Mouse (Mus musculus) intestine, embryonic 15.5 days (tissue): ENCODE measurements around the gene Snai3. TPM values are rescaled to one million over a fixed set of nuclear protein-coding genes. Genes with fewer than 3 reads are reported as not detected.

ENCODE experiments used
- ATAC-seq: fragments of 200-750 bp; cut with Nextera tagmentation; 2 replicates; pipeline ENCODE4 v1.8.0; 2017; ENCODE audit warnings: moderate TSS enrichment, moderate library complexity
- H3K27ac ChIP-seq: fragments of 300-500 bp; sonication (generic); 2 replicates; pipeline ENCODE4 v1.5.1; 2015; ENCODE audit warnings: mild to moderate bottlenecking, inconsistent platforms
- H3K27me3 ChIP-seq: fragments of 300-500 bp; sonication (generic); replicated peaks from 2 replicates; pipeline ENCODE4 v1.6.1; 2015; ENCODE audit warnings: inconsistent platforms
- H3K36me3 ChIP-seq: fragments of 300-500 bp; sonication (generic); 2 replicates; pipeline ENCODE4 v1.6.1; 2015; ENCODE audit warnings: inconsistent platforms
- H3K4me1 ChIP-seq: fragments of 300-500 bp; sonication (generic); replicated peaks from 2 replicates; pipeline ENCODE4 v1.6.1; 2015; ENCODE audit warnings: inconsistent platforms
- H3K4me2 ChIP-seq: fragments of 300-500 bp; sonication (generic); replicated peaks from 2 replicates; pipeline ENCODE4 v1.6.1; 2015; ENCODE audit warnings: mild to moderate bottlenecking, inconsistent platforms
- H3K4me3 ChIP-seq: fragments of 300-500 bp; sonication (generic); replicated peaks from 2 replicates; pipeline ENCODE4 v1.5.1; 2015; ENCODE audit warnings: inconsistent platforms
- H3K9ac ChIP-seq: fragments of 300-500 bp; sonication (generic); 2 replicates; pipeline ENCODE4 v1.6.1; 2015; ENCODE audit warnings: inconsistent platforms
- H3K9me3 ChIP-seq: fragments of 300-500 bp; sonication (generic); 2 replicates; pipeline ENCODE4 v1.6.1; 2016; ENCODE audit warnings: inconsistent platforms
- WGBS: fragments of 180-500 bp; shearing (Covaris S2); methylation state at CpG from one replicate; pipeline ENCODE4 v1.1.7; 2015; 5-methylcytosine and 5-hydroxymethylcytosine counted together
- polyA plus RNA-seq: library from polyadenylated mRNA; unstranded; fragments of >200 nt; fragmentation: Nextera tagmentation; extraction: Ambion mirVana; gene quantifications from 2 replicates; pipeline ENCODE4 v1.2.1, GENCODE M21; 2015

The Snai3 gene
- polyA plus RNA-seq, 1 experiment from 2014 or later, result 0.57 TPM

DNA sequence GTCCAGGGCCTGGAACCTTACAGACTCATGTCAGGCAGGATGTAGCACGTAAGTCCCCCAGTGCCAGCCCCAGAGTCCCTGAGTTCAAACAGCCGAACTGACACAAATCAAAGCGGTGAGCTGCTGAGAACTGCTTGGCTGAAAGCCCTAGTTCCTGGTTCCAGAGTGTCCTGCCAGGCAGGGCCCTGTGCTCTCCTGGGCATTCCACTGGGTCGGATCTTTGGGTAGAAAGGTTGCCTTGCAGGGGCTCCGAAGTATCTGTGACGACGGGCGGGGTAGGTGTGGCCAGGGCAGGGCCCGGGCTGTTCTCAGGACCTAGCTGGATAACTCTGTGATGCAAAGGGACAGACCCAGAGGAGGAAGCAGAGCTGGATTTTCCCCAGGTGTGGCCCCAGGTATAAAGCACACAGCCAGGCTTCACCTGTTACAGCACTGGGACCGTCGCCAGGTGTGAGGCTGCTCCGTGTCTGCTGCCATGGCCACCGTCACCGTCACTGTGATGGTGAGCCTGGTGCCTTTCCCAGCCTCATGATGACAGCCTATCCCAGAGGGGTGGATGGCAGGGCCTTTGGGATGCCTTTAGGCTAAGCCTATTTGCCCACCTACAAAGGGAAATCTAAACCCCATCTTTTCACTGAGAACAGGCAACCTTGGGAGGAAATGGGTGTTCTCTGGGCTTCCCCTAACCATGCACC lies 39.0 kb downstream of the Snai3 start, which contains the start of gene Il17c:
Gene Il17c, plus strand, starts transcription at position 645 of the 695 bp plus-strand sequence.
- ATAC-seq, result peak; percentile 89
- Histone ChIP-seq H3K4me1 (peaks cover 9% of the 10 kb centered on the region), H3K9me3 (no peaks in the 10 kb centered on the region), H3K4me3 (no peak within 1 kb of the TSS), H3K9ac (no peak within 1 kb of the TSS), H3K4me2 (0 out of 2 replicates have a peak within 1 kb of the TSS, but pooled peaks have one; percentile 19), H3K27ac (peak within 1 kb of the TSS; percentile 32; the same call in 1 of the 2 replicates), H3K36me3 (peaks cover 10% of the 10 kb centered on the region; the same call in 1 of the 2 replicates), H3K27me3 (no peaks in the 10 kb centered on the region)
- 64% methylated on average over 14 of the region's 14 CpGs for WGBS

- no peak overlapping the region for H3K4me2 ChIP-seq
- no peak overlapping the region for H3K9ac ChIP-seq
- no peaks in the 10 kb centered on the region for H3K27me3 ChIP-seq
- H3K27ac ChIP-seq, result no peak overlapping the region
- H3K36me3 ChIP-seq, result peaks cover 22% of the 10 kb centered on the region
- no peak overlapping the region for H3K4me3 ChIP-seq
- ATAC-seq, result no peak
- peaks cover 9% of the 10 kb centered on the region for H3K4me1 ChIP-seq
- no peaks in the 10 kb centered on the region for H3K9me3 ChIP-seq
- 69% methylated on average over 9 of the region's 9 CpGs for WGBS
Observed at GRCm38 (mm10) chr8:122419881-122420555, 40.5 kb downstream of the Snai3 start.

- ATAC-seq, result no peak
- Histone ChIP-seq H3K27me3 (no peaks in the 10 kb centered on the region), H3K4me1 (no peaks in the 10 kb centered on the region), H3K9me3 (no peaks in the 10 kb centered on the region), H3K4me3 (no peak overlapping the region), H3K4me2 (no peak overlapping the region), H3K36me3 (peaks cover 61% of the 10 kb centered on the region), H3K9ac (no peak overlapping the region), H3K27ac (no peak overlapping the region)
- 86% methylated on average over 6 of the region's 6 CpGs for WGBS
Observed at GRCm38 (mm10) chr8:122415554-122415953, 45.0 kb downstream of the Snai3 start.

GRCm38 (mm10) chr8:122414311-122414710 lies 46.2 kb downstream of the Snai3 start:
- WGBS, result 79% methylated on average over 9 of the region's 9 CpGs
- ATAC-seq, result no peak

DNA sequence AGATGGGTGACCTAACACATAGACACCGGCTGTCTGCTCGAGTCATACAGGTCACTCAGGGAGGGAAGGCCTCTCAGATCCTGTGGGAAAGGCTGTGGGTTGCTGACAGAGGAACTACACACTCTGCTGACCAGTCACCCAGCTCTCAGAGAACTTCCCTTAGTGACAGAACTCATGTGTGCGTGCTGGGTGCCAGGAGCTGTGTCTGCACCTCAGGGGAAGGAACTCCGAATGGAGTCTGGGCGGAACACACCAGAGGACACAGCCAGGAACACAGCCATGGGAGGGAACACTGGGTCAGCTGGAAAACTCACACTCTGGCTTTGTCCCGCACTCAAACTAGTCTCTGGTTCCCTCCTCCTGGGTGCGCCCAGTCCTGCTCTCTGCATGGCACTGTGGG lies 52.9 kb downstream of the Snai3 start:
- Histone ChIP-seq H3K4me2 (no peak overlapping the region), H3K36me3 (peaks cover 84% of the 10 kb centered on the region), H3K4me3 (no peak overlapping the region), H3K4me1 (no peaks in the 10 kb centered on the region), H3K27me3 (no peaks in the 10 kb centered on the region), H3K27ac (no peak overlapping the region), H3K9ac (no peak overlapping the region), H3K9me3 (no peaks in the 10 kb centered on the region)
- ATAC-seq, result no peak
- WGBS, result 94% methylated on average over 7 of the region's 7 CpGs

More at GRCm38 (mm10) chr8:122414311-122414710, 46.2 kb downstream of the Snai3 start:
- Histone ChIP-seq H3K9ac (no peak overlapping the region), H3K27me3 (no peaks in the 10 kb centered on the region), H3K36me3 (peaks cover 70% of the 10 kb centered on the region), H3K4me2 (no peak overlapping the region), H3K27ac (no peak overlapping the region), H3K4me3 (no peak overlapping the region), H3K9me3 (no peaks in the 10 kb centered on the region), H3K4me1 (no peaks in the 10 kb centered on the region)

DNA sequence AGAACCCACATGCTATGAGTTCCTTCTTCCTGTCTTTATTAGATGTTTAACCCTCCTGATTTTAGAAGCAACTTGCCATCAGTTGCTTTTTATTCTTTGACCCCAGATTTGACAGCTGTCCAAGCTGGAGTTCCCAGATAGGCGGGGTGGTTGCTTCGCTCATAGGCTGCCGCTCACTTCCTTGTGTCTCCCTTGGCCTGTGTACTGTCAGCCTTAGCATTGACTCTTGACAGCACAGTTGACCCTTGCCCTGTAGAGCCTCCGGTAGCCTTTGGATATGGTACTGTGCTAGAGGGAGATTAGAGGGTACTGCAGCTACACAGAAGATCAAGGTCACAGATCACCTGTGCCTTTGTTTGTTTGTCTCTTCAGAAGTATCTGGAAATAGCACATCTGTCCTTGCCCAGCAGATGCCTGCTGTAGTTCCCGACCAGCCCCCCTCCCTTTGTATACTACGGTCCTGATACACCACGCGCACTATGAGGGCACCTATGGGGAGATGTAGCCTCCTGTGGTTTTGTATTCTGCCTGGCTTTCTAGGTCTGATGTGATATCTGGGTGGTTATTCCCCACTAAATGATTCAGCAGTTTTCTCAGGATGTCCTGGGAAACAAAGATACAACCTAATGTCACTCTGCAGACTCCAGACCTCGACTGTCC lies 55.3 kb downstream of the Snai3 start:
- peak; percentile 72 for ATAC-seq
- WGBS, result 75% methylated on average over 9 of the region's 9 CpGs
- no peak overlapping the region for H3K27ac ChIP-seq

More for the DNA sequence above, 55.3 kb downstream of the Snai3 start:
- H3K9me3 ChIP-seq, result no peaks in the 10 kb centered on the region
- H3K4me1 ChIP-seq, result no peaks in the 10 kb centered on the region
- H3K4me2 ChIP-seq, result no peak overlapping the region
- no peak overlapping the region for H3K9ac ChIP-seq
- peaks cover 83% of the 10 kb centered on the region for H3K36me3 ChIP-seq
- H3K27me3 ChIP-seq, result no peaks in the 10 kb centered on the region
- H3K4me3 ChIP-seq, result no peak overlapping the region

Other genes starting within 250 kb of the Snai3 start
- gene Zfpm1, start 178.6 kb downstream of the Snai3 start, polyA plus RNA-seq, result 4.9 and 5.2 TPM in 2 replicates
- not detected in 2 replicates for gene Trhr2, start 100.0 kb downstream of the Snai3 start, polyA plus RNA-seq
- gene Zc3h18, start 84.1 kb downstream of the Snai3 start, polyA plus RNA-seq, result 53.9 and 54.0 TPM in 2 replicates
- gene Il17c, start 38.7 kb downstream of the Snai3 start, polyA plus RNA-seq, result not detected in 2 replicates
- 307 and 314 TPM in 2 replicates for gene Cyba, start 27.8 kb downstream of the Snai3 start, polyA plus RNA-seq
- 60.2 and 68.3 TPM in 2 replicates for gene Mvd, start 17.3 kb downstream of the Snai3 start, polyA plus RNA-seq
- gene Rnf166, start 15.3 kb upstream of the Snai3 start, polyA plus RNA-seq, result 29.5 and 31.5 TPM in 2 replicates
- 43.4 and 44.6 TPM in 2 replicates for gene Ctu2, start 15.4 kb upstream of the Snai3 start, polyA plus RNA-seq
- gene Piezo1, start 90.6 kb upstream of the Snai3 start, polyA plus RNA-seq, result 10.8 and 12.2 TPM in 2 replicates
- gene Cdt1, start 107.3 kb upstream of the Snai3 start, polyA plus RNA-seq, result 40.3 and 41.8 TPM in 2 replicates
- 545 and 612 TPM in 2 replicates for gene Aprt, start 116.2 kb upstream of the Snai3 start, polyA plus RNA-seq
- 17.1 and 18.8 TPM in 2 replicates for gene Galns, start 150.7 kb upstream of the Snai3 start, polyA plus RNA-seq
- gene Trappc2l, start 150.9 kb upstream of the Snai3 start, polyA plus RNA-seq, result 58.0 and 76.0 TPM in 2 replicates
- not detected in 2 replicates for gene Pabpn1l, start 162.0 kb upstream of the Snai3 start, polyA plus RNA-seq
- gene Cbfa2t3, start 238.4 kb upstream of the Snai3 start, polyA plus RNA-seq, result 4.6 and 4.7 TPM in 2 replicates